Mouse (Mus musculus) mesoderm, embryonic 11.5 days (tissue): ENCODE data around the gene 4930412O13Rik.

Experiments used
- DNase-seq: peaks from one replicate; pipeline ENCODE4 v3.0.0-alpha.2; 2012; ENCODE audit warnings: low read depth, low spot score

4930412O13Rik gene

DNA sequence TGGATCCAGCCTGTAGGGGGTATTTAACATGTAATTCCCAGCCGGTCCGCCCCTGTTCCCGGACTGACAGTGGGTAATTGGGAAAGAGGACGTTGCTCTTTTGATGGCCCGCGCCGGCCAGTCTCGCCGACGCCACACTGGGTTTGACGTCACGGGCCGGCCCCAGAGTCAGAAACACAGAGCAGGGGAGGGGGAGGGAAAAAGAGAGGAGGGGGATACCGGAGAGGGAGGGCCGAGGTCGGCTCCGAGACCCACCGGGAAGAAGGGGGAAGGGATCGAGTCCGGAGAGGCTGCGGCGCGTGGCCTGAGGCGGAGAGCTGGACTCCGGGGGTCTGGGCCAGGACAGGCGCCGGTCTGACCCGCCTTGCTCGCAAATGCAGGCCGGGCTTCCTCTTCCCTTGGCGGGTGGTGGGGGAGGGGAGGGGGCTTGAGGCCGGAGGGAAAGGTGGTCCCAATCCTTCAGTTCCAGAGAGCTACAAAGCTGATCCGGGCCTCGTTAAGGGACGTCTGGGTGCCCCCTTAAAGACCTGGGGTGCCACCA, at the start of gene 4930412O13Rik:
Gene 4930412O13Rik (plus strand): TSS at position 202 of the 541 bp plus-strand sequence.
- DNase-seq: peak; percentile 56

GRCm38 (mm10) chr2:9833712-9834111, 47.3 kb upstream of the 4930412O13Rik start:
- no peak for DNase-seq

DNA sequence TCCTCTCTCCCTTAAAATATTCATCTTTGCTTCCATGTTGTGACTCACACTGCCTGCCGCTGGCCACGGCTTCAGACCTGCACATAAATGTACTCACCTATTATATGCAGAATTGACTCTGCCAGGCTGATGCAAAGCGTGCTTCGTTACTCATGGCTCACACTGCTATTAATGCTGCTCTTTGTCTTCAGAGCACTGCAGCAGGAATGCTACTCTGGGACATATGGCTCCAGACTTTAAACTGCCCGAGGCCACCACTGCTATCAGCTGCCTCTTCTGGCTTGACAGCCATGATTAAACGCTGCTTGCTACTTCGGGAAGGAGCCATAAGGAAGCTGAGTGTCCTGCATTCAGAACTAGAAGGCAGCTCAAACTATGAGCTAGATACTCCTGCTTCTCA, 45.9 kb upstream of the 4930412O13Rik start:
- DNase-seq: peak; percentile 34

DNA sequence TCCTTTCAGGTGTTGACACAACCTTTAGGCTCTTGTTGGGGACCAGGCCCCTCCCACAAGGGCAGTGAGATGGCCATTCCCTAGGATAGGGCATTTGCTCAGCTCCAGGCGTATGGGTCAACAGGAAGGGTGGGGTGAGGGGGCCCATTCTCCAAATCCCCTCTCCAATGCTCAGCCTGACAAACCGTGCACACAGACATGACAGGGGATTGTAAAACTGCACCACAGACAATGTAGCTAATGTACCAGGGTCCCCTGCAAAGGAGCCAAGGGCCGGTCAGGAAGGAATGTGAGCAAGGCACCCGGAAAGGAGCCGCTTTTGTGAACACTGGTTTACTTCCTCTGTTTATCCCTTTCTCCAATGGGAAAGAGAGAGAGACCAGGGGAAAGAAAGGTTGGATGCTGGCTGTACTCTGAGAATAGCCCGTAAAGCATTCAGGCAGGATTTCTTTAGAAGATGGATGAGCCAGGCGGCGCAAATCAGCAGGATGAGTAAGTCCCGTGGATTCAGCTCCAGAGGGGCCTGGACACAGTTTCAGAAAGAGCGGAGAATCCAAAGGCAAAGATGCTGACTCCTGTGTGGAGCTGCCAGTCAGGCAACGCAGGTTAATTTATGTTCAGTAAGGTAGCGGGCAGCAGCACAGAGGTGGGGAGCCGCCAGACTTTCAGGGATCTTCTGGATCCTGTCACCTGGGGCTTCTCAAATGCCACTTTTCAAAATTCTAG, 28.0 kb upstream of the 4930412O13Rik start:
- DNase-seq: no peak

GRCm38 (mm10) chr2:9855861-9856260, 25.2 kb upstream of the 4930412O13Rik start:
- DNase-seq: no peak

DNA sequence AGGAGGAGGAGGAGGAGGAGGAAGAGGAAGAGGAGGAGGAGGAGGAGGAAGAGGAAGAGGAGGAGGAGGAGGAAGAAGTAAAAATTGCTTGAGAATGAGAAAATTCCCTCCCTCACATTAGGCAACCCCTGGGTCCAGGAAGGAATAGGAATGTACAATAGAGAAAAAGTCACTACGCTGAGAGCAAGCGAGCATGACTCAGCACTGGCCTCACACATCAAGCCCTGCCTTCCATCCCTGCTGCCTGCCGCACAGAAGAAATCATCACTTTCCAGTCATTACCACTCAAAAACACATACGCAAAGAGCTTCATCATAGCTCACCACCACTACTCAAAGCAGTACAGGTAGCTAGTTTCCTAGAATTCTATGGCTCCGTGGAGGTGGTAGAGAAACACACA, 20.4 kb upstream of the 4930412O13Rik start:
- DNase-seq: no peak

DNA sequence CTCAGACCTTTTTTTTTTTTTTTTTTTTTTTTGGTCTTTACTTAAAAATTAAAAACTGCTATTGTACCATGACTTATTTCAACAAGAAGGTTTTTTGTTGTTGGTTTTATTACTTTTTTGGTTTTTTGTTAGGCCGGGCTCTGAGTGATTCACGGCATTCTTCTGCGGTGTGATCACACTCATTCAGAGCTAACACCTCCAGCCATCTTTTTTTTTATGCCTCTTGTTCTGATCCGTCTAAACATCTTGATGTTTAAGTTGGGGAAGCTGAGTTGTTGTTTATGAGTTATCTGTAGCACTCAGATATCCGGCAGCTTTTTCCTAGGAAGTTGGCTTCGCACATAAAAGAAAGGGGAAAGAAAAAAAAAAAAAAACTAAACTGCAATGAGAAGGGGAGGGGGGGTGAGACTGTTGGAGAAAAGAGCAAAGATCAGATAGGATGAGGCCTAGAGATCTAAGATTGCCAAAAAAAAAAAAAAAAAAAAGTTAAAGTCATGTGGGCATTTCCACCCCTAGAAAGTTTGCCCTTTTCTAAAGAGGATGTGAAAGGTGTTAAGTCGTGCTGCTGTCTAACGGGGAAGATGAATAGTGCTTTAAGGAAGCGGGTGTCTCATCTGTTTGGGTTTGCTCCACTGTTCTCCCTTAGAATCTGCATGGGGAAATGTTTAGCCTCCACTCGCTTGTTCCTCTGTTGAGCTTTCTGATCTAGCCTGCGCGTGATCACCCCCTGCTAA, 13.8 kb upstream of the 4930412O13Rik start:
- no peak for DNase-seq

GRCm38 (mm10) chr2:9871141-9871716, 9.8 kb upstream of the 4930412O13Rik start:
- no peak for DNase-seq

DNA sequence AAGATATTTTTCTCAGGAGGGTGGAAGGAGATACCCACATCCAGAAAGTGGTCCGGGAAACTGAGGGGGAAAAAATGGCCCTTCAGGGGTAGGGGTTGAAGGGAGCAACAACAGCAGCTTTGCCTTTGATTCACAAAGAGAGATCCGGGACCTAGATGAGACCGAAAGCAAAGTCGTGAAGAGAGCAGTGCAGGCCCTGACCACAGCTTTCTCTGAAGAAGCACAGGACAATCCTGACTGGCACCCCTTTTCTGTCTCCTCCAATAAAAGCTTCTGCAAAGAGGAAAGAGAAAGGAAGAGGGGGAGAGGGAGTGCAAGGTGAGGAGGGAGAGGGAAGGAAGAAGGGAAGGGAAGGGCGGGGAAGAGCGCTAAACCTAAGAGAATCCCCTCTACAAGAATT, 9.3 kb upstream of the 4930412O13Rik start:
- no peak for DNase-seq

DNA sequence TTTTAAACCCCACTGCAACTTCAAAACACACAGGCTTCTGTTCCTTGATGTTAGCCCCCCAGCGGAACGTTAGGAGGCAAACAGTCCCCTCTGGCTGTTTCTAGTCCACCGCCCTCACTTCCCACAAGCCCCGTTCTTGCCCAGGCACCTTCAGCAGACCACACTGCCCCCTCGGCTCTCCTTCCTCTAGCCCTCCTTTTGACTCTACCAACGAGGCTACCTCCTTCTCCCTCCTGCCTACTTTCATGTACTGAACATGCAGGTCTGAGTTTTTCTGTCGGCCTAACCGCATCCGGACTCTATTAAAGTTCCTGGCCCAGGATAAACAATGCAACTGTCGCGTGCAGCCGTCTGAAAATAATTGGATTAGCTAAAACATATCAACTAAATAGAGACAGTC, 8.4 kb upstream of the 4930412O13Rik start:
- no peak for DNase-seq

DNA sequence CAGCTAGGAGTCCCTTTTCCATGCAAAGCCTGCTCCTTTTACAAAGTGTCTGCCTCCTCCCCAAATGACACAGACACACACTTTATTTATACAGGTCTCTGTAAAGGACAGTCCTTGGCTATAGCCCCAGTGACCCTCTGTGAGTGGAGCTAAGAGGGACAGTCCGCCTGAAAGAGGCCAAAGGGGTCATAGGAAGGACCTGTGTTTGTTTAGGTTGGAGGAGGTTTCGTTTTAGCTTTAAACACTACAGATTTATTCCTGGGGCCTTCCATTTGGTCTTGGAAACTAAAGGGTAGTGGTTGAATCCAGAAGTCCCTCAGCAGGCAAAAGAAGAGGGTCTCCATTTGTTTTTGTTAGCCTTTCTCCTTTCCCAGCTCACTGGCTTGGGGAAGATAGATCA, 7.3 kb upstream of the 4930412O13Rik start:
- no peak for DNase-seq

GRCm38 (mm10) chr2:9874467-9875219, 6.4 kb upstream of the 4930412O13Rik start:
- no peak for DNase-seq

DNA sequence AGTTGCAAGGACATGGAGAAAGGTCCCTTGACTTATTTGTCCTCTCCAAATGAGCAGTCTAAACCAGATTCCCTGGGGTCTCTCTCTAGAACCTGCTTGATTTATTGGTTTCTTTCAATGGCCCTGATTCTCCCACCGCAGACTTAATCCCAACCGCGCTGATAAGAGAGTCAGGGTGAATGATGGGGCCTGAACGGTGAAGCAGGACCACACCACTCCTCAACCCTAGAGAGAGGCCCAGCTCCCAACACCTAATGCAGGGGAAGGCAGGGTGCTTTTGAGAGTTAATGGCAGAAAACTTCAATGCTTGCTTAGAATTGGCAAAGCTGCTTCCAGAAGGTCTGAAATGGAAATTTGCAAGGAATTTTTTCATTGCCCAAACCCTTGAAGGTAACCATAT, 5.8 kb upstream of the 4930412O13Rik start:
- DNase-seq: no peak

- no peak for DNase-seq
These were observed 5.2 kb upstream of the 4930412O13Rik start for GRCm38 (mm10) chr2:9875676-9876357.

DNA sequence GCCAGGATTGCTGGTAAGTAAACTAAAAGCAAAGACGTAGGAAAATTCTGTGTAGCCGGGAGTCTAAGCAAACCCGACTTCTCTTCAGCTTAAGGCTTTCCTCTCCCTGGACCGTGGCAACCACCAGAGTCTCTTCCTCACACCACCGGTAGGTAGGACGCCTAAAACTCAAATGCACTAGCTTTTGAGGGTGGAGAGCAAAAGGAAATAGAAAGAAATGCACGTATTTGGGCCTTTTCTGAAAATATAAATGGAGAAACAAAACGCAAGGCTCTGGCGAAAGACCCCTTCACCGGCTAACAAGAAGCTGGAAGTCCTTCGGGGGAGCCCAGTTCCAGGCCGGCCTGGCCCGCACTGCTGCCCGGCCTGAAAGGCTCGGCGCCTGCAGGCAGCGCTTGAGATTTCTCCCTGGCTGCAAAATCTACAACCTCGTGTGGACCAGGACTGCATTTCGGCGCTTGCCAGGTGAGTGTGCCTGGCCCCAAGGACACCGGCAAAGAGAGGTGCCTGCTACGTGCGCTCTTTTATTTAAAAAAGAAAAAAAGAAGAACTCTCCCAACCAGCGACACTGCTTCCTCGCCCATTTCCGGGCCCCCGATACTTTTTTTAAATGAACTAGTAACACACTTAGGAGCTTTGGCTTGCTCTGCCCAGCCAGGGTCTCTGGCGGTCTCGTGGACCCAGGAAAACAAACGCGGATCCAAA, 4.3 kb upstream of the 4930412O13Rik start:
- DNase-seq: no peak

DNA sequence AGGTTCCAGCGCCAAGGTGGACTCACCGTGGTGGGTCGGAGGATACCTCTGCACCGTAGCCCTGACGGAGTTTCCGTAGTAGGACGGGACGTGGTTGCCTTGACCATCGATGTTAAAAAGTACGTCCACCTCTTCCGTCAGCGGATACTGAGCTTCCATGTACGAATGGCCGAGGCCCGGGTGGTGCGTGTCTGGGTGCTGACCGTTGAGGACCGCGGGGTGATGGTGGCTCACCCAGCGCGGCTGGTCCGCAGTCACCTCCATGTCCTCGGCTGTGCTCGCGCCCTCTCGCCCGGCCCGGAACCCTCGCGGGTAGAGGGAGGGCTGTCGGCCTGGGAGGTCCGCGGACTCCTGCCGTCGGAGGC, 3.7 kb upstream of the 4930412O13Rik start:
- DNase-seq: no peak

- DNase-seq: no peak
These were observed 3.0 kb upstream of the 4930412O13Rik start for GRCm38 (mm10) chr2:9877966-9878563.

DNA sequence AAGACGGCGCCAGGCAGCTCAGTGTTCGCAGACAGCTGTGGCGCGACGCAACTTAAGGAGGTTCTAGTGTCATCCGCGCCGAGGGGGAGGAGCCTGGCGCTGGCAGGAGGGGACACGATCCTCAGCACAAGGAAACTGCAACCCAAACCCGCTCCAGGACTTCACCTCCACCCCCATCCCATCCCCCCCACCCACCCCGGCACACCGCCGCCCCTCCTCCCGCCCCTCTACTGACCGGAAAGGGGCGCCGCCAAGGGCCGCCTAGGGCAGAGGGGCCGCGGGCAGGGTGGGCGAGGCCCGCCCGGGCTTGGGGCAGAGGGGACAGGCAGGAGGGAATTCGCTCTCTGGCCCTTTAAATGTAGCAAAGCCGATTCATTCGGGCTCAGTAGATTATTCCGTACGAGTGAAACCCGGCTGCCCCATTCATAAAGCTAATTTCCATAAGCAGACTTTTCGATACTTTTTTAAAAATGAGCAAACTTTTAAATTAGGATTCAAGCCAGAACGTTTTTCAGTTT, 2.4 kb upstream of the 4930412O13Rik start:
- DNase-seq: peak; percentile 76

- DNase-seq: peak; percentile 48
These were observed 2.0 kb upstream of the 4930412O13Rik start for GRCm38 (mm10) chr2:9879092-9879491.

- DNase-seq: peak; percentile 96
These were observed 1.6 kb upstream of the 4930412O13Rik start for GRCm38 (mm10) chr2:9879493-9879892.
